Mouse (Mus musculus) bone marrow macrophage, adult 2 months (primary cell): Measurements from ENCODE around the gene Rasgrf1. TPM values are rescaled to one million over a fixed set of nuclear protein-coding genes. Genes with fewer than 3 reads are reported as not detected.

Source experiments
- H3K27ac ChIP-seq: 2 replicates; pipeline ENCODE4 v1.5.1; 2012; ENCODE audit warnings: low read depth, low read length; ENCODE audit not compliant: insufficient read depth
- H3K4me1 ChIP-seq: 2 replicates; pipeline ENCODE4 v1.6.1; 2012; ENCODE audit warnings: low read length; ENCODE audit not compliant: control insufficient read depth, insufficient read depth
- H3K4me3 ChIP-seq: 2 replicates; pipeline ENCODE4 v1.5.1; 2012; ENCODE audit warnings: mild to moderate bottlenecking, low read length, moderate library complexity; ENCODE audit not compliant: insufficient read depth
- CTCF ChIP-seq: IDR thresholded peaks from 2 replicates; pipeline ENCODE4 v1.5.1; 2012; ENCODE audit warnings: low read depth, mild to moderate bottlenecking, low read length, moderate library complexity
- POLR2A ChIP-seq: IDR thresholded peaks from 2 replicates; pipeline ENCODE4 v1.6.1; 2012; ENCODE audit warnings: mild to moderate bottlenecking, low read depth, low read length, borderline replicate concordance
- polyA plus RNA-seq: library from polyadenylated mRNA; stranded (reverse); fragments of >200 nt; gene quantifications from 2 replicates; pipeline ENCODE4 v1.2.4, GENCODE M21; 2012; ENCODE audit not compliant: missing spikeins, insufficient read depth, insufficient read length

Gene Rasgrf1
- polyA plus RNA-seq, 1 experiment = 0.58 TPM

DNA sequence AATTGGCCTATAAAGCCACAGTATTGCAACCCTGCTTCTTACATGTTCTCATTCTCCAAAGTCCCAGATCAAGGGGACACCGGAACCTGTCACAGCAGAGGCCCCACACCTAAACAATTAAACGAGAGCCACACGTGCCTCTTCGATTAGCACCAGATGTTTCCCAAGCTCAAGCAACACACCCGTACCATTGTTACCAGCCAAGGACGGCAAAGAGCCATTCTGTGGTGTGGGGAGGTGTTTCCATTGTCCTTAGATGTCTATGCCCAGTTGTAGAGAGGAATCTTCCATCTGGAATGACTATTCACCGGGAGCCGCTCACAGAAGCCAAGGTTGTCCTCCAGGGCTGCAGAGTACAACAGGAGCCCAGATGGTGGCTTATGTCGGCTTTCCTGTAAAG is 11.4 kb downstream of the Rasgrf1 start:
- no peaks in the 10 kb centered on the region for H3K4me1 ChIP-seq
- H3K4me3 ChIP-seq = no peak overlapping the region
- TF ChIP-seq POLR2A (no peak), CTCF (no peak)
- no peak overlapping the region for H3K27ac ChIP-seq

DNA sequence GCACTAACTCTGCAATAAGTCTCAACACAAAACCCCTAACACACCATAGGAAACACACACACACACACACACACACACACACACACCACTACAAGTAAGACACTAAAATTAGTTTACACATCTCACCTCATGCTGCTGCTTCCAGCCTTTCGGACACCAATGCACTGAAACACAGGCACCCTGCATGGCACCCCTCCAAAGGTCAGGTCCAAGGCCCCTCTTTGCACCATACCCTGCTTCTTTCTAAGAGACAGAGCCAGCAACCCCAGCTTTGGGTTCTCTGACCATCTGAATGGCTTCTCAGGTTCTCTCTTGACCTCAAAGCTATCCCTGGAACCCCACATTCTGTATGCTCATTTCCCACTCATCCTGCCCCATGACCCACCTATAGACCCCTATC is 13.0 kb downstream of the Rasgrf1 start:
- no peak for TF ChIP-seq POLR2A
- no peak for TF ChIP-seq CTCF
- H3K4me1 ChIP-seq = no peaks in the 10 kb centered on the region
- no peak overlapping the region for H3K27ac ChIP-seq
- H3K4me3 ChIP-seq = no peak overlapping the region

DNA sequence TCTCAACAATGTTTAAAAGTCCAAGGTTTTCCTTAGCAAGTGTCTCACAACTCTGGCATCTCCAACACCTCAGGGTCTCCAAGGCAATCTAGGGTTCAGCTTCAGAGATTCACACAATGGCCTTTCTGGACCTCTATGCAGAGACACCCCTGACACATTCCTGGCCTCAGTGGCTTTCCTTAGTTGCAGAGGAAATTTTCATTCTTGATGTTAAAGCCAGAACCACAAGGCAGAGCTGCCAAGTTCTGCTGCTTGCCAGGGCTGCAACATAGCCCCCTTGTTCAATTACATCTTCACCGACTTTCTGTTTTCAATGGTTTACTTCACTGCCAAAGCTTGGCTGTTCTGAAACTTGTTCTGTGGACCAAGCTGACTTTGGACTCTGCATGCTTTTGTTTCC is 15.1 kb downstream of the Rasgrf1 start:
- Histone ChIP-seq H3K27ac (no peak overlapping the region), H3K4me1 (no peaks in the 10 kb centered on the region), H3K4me3 (no peak overlapping the region)
- no peak for TF ChIP-seq POLR2A
- TF ChIP-seq CTCF = no peak

DNA sequence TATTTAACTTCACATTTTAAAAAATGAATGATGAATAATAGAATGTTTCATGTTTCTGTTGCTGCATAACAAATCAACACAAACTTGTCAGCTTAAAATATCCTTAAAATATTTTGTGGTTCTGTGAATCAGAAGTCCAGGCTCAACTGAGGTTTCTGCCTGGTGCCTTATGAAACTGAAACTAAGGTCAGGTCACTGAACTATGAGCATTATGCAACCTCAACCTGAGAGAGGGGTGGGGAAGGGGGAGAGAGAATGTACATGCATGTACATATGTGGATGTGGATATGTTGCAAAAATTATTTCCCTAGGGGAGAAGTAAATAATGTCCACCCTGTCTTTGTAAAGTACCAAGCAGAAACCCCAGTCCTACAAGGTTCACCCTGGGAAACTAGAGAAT is 18.8 kb downstream of the Rasgrf1 start:
- TF ChIP-seq POLR2A (no peak), CTCF (no peak)
- H3K4me3 ChIP-seq = no peak overlapping the region
- H3K27ac ChIP-seq = no peak overlapping the region
- H3K4me1 ChIP-seq = no peaks in the 10 kb centered on the region

DNA sequence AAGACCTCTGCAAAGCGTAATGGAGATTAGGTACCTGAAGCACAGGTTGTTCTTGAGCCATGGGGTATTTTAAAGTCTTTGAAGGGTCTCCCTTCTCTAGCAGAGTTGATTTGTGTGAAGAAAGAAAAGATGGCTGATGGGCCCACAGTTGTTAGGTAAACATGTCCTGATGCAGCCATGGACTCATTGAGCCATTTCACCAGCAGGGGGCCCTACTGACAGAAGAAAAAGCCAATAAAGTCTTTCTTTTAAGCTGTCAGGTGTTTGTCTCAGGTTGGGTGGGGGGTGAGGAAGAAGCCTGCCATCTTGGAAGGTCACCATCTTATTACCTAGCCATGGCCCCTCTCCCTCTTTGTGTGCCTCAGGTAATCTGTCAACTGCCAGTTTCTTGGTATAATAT is 30.7 kb downstream of the Rasgrf1 start:
- Histone ChIP-seq H3K4me1 (no peaks in the 10 kb centered on the region), H3K4me3 (no peak overlapping the region), H3K27ac (no peak overlapping the region)
- TF ChIP-seq POLR2A (no peak), CTCF (peak; percentile 35; the same call in 1 of the 2 replicates)

DNA sequence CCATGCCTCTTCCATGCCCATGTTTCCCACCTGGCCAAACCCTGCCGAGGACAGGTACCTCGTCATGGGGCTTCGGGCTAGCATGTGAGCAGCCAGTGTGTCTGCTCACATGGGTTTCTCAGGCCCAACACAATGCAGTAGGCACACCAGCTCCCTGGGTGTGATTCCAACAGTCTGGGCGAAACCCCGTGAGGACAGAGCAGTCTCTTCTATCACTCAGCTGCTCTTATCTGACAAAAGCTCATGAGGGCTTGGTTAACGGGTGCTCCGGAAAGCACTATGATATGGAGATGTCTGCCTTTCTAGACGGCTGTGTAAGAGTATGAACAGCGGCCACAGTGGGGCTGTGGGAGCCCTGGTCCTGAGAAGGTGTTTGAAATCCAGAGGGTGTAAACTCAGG is 37.1 kb downstream of the Rasgrf1 start:
- Histone ChIP-seq H3K27ac (no peak overlapping the region), H3K4me1 (no peaks in the 10 kb centered on the region), H3K4me3 (no peak overlapping the region)
- TF ChIP-seq POLR2A (no peak), CTCF (no peak)

DNA sequence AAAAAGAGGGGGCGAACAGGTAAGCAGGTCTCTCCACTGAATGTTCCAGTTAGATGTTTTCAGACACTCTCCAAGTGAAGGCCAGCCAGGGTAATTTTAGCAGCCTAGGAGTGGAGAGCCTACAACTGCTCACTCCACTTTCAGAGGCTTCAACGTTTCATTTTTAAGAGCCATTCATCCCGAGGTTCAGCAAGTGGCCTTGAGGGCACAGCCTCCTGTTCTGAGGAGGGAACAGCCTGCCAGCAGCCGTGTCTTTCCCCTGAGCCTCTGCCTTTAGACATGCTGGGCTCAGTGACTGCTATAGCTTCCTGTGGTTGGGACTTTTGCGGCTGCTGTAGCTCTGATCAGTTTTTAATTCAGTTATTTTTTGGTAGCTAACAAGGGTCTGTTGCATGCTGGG is 38.9 kb downstream of the Rasgrf1 start:
- no peak overlapping the region for H3K27ac ChIP-seq
- H3K4me3 ChIP-seq = no peak overlapping the region
- no peaks in the 10 kb centered on the region for H3K4me1 ChIP-seq
- TF ChIP-seq POLR2A = no peak
- TF ChIP-seq CTCF = no peak

DNA sequence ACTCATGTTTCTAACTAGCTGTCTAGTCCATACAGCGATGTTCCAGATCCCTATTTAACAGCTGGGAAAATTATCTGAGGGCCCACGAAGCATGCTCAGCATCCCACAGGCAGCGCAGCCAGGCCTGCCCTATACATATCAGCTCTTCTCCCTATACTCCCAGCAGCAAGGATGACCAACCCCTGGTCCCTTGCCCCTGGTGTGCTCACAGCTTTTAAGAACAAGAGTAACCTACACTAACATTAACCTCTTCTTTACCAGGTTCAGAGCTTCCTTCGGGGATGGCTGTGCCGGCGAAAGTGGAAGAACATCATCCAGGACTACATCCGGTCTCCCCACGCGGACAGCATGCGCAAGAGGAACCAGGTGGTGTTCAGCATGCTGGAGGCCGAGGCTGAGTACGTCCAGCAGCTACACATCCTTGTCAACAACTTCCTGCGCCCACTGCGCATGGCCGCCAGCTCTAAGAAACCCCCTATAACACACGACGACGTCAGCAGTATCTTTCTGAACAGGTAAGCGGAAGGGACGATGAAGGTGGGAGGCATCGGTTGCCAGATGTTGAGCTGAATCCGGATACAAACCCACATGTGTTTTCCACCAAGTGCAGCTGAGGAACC is 44.0 kb downstream of the Rasgrf1 start:
- no peak overlapping the region for H3K27ac ChIP-seq
- no peaks in the 10 kb centered on the region for H3K4me1 ChIP-seq
- no peak for TF ChIP-seq CTCF
- no peak for TF ChIP-seq POLR2A
- H3K4me3 ChIP-seq = no peak overlapping the region

DNA sequence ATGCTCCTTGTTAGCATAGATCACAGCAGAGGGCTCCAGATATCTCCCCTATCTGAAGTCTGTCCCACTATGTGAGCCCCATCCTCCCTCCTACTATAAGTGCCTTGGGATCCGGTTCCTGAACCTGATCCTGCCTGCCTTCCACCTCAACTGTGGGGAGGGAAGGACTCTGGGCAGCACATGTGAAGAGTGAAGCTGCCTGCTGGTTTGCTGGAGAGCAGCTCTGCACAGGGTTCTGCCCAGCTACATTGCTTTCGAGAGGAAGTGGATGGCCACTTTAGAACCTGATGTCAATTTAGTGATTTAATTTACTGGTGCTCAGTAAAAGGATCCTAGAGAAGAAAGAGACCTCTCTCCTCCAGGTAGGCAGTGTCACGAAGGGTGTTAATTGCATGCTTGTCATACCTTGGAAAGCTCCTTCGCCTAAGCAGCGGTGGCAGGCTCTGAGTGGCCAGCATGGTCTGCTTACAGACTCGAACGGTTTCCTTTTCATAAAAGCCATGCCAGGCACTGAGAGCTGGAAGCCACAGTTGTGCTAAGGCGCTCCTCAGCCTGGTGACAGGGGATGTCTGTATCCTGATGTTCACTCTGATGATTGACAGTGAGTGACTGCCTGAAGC is 45.3 kb downstream of the Rasgrf1 start:
- Histone ChIP-seq H3K4me1 (no peaks in the 10 kb centered on the region), H3K27ac (no peak overlapping the region), H3K4me3 (no peak overlapping the region)
- no peak for TF ChIP-seq CTCF
- no peak for TF ChIP-seq POLR2A

DNA sequence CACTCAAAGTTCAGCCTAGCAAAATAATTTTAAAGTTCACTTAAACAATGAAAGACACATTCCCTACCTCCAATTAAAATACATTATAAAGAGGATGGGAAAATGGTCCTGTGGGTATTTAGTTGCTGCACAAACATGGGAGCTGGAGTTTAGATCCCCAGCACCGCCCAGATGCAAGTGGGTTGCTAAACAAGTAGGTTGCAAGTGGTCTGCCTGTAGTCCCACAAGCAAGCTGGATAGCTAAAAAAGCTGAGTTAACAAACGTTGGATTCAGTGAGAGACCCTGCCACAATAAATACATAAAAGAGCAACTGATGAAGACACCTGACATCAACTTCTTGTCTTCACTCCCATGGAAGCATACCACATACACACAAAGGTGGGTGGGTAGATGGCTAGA is 49.3 kb downstream of the Rasgrf1 start:
- no peak overlapping the region for H3K27ac ChIP-seq
- H3K4me1 ChIP-seq = no peaks in the 10 kb centered on the region
- TF ChIP-seq POLR2A (no peak), CTCF (no peak)
- no peak overlapping the region for H3K4me3 ChIP-seq
